Mouse (Mus musculus) midbrain, postnatal 0 days (tissue): ENCODE results near the gene Prex1. TPM values are rescaled to one million over a fixed set of nuclear protein-coding genes. Genes with fewer than 3 reads are reported as not detected.
A peak's percentile ranks its signal among the peaks of the same experiment; 100 is the strongest.

ENCODE experiments used
- ATAC-seq: fragments of 200-750 bp; cut with Nextera tagmentation; 2 replicates; pipeline ENCODE4 v1.8.0; 2017; ENCODE audit warnings: moderate number of reproducible peaks, mild to moderate bottlenecking, moderate TSS enrichment, moderate library complexity; ENCODE audit not compliant: low FRiP score
- DNase-seq: peaks from one replicate; pipeline ENCODE4 v3.0.0-alpha.2; 2015; ENCODE audit warnings: low spot score
- H3K27ac ChIP-seq: fragments of 300-500 bp; sonication (generic); 2 replicates; pipeline ENCODE4 v1.5.1; 2014; ENCODE audit warnings: low read depth, mild to moderate bottlenecking, low read length, mixed read lengths
- H3K27me3 ChIP-seq: fragments of 300-500 bp; sonication (generic); 2 replicates; pipeline ENCODE4 v1.6.1; 2014; ENCODE audit warnings: low read length, control low read depth, mixed read lengths; ENCODE audit not compliant: insufficient read depth
- H3K36me3 ChIP-seq: fragments of 300-500 bp; sonication (generic); 2 replicates; pipeline ENCODE4 v1.6.1; 2014; ENCODE audit warnings: low read length, control low read depth, mixed read lengths; ENCODE audit not compliant: insufficient read depth
- H3K4me1 ChIP-seq: fragments of 300-500 bp; sonication (generic); 2 replicates; pipeline ENCODE4 v1.6.1; 2014; ENCODE audit warnings: mild to moderate bottlenecking, control low read depth, antibody characterized with exemption, low read length, mixed read lengths; ENCODE audit not compliant: insufficient read depth
- H3K4me2 ChIP-seq: fragments of 300-500 bp; sonication (generic); 2 replicates; pipeline ENCODE4 v1.6.1; 2014; ENCODE audit warnings: low read depth, mild to moderate bottlenecking, low read length, mixed read lengths; ENCODE audit not compliant: poor library complexity, severe bottlenecking
- H3K4me3 ChIP-seq: fragments of 300-500 bp; sonication (generic); 2 replicates; pipeline ENCODE4 v1.5.1; 2014; ENCODE audit warnings: low read depth, mild to moderate bottlenecking, low read length, moderate library complexity
- H3K9ac ChIP-seq: fragments of 300-500 bp; sonication (generic); replicated peaks from 2 replicates; pipeline ENCODE4 v1.6.1; 2014; ENCODE audit warnings: mild to moderate bottlenecking, low read length, moderate library complexity, mixed read lengths; ENCODE audit not compliant: poor library complexity, severe bottlenecking
- H3K9me3 ChIP-seq: fragments of 300-500 bp; sonication (generic); 2 replicates; pipeline ENCODE4 v1.6.1; 2016; ENCODE audit warnings: low read length, control low read depth
- CTCF ChIP-seq: IDR thresholded peaks from 2 replicates; pipeline ENCODE4 v1.5.1; 2016; ENCODE audit warnings: antibody characterized with exemption, mild to moderate bottlenecking
- WGBS: fragments of 180-500 bp; shearing (Covaris S2); extraction: QIAGEN DNeasy Blood & Tissue Kit; methylation state at CpG from one replicate; pipeline ENCODE4 v1.1.7; 2014; 5-methylcytosine and 5-hydroxymethylcytosine counted together
- polyA plus RNA-seq: library from polyadenylated mRNA; unstranded; fragments of >200 nt; fragmentation: Nextera tagmentation; extraction: Ambion mirVana; gene quantifications from 2 replicates; pipeline ENCODE4 v1.2.1, GENCODE M21; 2015
- total RNA-seq: library from RNA; depleted of rRNA; stranded (reverse); fragments of >200 nt; gene quantifications from 2 replicates; pipeline ENCODE4 v1.2.3, GENCODE M21; 2014

Prex1 gene
- total and polyA plus RNA-seq, 2 experiments from 2014 or later: 17.4 to 53.8 TPM

DNA sequence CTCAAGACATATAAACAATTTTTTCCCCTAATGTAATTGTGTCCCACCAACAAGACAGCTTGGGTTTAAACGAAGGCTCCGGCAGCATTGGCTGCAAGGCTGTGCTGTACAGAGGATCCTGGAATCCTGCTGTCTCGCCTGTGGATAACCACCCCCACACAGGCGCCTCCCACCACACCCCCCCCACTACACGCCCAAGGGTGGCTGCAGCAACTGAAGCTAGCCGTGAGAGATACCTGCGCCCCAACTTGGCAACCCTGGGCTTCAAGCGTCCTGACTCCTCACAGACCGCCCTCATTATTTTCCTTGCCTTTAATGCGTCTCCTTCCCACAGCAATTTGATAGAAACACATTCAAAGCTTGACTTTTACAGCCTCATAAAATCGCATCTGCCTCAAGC lies 178.1 kb downstream of the Prex1 start:
- H3K36me3 ChIP-seq: no peaks in the 10 kb centered on the region
- ATAC-seq: no peak
- no peak overlapping the region for H3K4me2 ChIP-seq
- 87% methylated on average over 11 of the region's 11 CpGs for WGBS
- H3K27me3 ChIP-seq: no peaks in the 10 kb centered on the region
- H3K9me3 ChIP-seq: no peaks in the 10 kb centered on the region
- no peak for DNase-seq
- no peaks in the 10 kb centered on the region for H3K4me1 ChIP-seq
- no peak overlapping the region for H3K4me3 ChIP-seq
- TF ChIP-seq CTCF: no peak
- no peak overlapping the region for H3K27ac ChIP-seq
- H3K9ac ChIP-seq: no peak overlapping the region

DNA sequence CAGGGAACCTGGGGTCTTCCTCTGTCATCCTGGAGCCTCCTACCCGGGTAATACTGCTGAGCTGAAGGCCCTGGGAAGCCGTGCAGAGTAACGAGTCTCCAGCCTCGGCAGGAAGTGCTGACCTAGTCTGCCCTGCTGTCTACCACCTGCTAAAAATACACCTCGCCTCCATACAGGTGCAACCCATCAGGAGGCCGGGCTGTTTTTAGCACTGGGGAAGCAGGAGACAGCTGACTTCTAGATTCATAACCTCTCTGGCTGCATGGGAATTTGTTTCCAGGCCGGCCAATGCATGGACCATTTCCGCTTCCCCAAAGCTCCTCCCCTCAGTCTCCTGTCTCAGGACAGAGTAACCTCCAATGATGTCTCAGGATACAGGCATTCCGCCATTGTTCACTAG lies 187.4 kb downstream of the Prex1 start:
- Histone ChIP-seq H3K27ac (no peak overlapping the region), H3K9ac (no peak overlapping the region), H3K4me1 (peaks cover 6% of the 10 kb centered on the region; the same call in 1 of the 2 replicates), H3K9me3 (no peaks in the 10 kb centered on the region), H3K4me3 (no peak overlapping the region), H3K4me2 (no peak overlapping the region), H3K27me3 (no peaks in the 10 kb centered on the region), H3K36me3 (no peaks in the 10 kb centered on the region)
- DNase-seq: no peak
- no peak for TF ChIP-seq CTCF
- WGBS: 85% methylated on average over 9 of the region's 9 CpGs
- ATAC-seq: no peak

DNA sequence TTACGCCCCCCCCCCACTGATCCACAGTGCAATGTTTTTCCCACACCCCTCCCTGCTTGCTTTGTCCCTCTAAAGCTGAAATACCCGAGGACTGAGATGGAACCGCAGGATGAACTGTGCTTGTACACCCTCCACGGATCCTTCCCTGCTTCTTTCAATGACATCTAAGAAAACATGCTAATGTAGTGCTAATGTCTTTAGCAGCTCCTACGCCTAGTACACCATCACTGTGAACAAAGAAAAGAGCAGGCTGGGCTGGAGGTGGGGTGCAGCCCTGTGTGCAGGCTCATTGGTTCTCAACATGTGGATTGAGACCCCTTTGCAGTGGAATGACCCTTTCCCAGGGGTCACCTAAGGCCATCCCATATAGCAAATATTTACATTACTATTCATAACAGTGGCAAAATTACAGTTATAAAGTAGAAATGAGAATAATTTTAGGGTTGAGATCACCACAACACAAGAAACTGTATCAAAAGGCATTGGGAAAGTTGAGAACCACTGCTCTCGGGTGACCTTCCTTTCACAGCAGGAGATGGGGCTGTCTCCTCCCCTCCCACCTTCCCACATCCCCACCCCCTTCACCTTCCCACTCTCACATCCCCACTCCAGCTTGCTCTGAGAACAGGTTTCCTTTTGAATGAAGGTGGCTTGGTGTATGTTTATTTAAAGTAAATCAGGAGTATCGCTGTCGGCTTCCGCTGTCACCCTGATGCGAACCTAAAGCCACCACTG lies 190.3 kb downstream of the Prex1 start:
- ATAC-seq: no peak
- H3K9ac ChIP-seq: no peak overlapping the region
- H3K9me3 ChIP-seq: no peaks in the 10 kb centered on the region
- no peak for DNase-seq
- no peak overlapping the region for H3K4me2 ChIP-seq
- H3K4me3 ChIP-seq: no peak overlapping the region
- H3K27me3 ChIP-seq: no peaks in the 10 kb centered on the region
- no peak for TF ChIP-seq CTCF
- WGBS: 71% methylated on average over 10 of the region's 10 CpGs
- H3K27ac ChIP-seq: peak overlapping the region; percentile 59
- no peaks in the 10 kb centered on the region for H3K36me3 ChIP-seq
- H3K4me1 ChIP-seq: peaks cover 6% of the 10 kb centered on the region; the same call in 1 of the 2 replicates

DNA sequence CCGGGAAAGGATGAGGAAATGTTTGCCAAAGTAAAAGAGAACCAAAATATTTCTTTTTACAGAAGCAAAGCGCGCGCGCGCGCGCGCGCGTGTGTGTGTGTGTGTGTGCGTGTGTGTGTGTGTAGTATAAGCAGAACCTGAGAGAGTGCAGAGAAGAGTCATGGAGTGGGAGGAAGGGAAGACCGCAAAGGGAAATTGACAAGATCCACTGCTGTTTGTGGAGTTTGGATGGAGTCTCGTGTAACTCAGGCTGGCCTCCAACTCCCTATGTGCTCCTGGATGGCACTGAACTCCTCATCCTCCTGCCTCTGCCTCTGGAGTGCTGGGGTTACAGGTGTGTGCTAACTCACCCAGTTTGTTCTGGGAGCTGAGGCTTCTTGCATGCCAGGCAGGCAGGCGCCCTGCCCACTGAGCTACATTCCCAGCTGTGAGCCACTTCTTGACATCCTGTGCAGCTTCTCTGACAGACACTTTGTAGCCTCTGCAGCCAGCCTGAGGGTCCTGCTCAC lies 191.0 kb downstream of the Prex1 start:
- Histone ChIP-seq H3K27me3 (no peaks in the 10 kb centered on the region), H3K9me3 (no peaks in the 10 kb centered on the region), H3K27ac (peak overlapping the region; percentile 63), H3K4me1 (peaks cover 6% of the 10 kb centered on the region; the same call in 1 of the 2 replicates), H3K4me3 (no peak overlapping the region), H3K4me2 (no peak overlapping the region), H3K36me3 (no peaks in the 10 kb centered on the region), H3K9ac (no peak overlapping the region)
- ATAC-seq (no peak), DNase-seq (peak; percentile 38)
- WGBS: 72% methylated on average over 15 of the region's 15 CpGs
- TF ChIP-seq CTCF: no peak

DNA sequence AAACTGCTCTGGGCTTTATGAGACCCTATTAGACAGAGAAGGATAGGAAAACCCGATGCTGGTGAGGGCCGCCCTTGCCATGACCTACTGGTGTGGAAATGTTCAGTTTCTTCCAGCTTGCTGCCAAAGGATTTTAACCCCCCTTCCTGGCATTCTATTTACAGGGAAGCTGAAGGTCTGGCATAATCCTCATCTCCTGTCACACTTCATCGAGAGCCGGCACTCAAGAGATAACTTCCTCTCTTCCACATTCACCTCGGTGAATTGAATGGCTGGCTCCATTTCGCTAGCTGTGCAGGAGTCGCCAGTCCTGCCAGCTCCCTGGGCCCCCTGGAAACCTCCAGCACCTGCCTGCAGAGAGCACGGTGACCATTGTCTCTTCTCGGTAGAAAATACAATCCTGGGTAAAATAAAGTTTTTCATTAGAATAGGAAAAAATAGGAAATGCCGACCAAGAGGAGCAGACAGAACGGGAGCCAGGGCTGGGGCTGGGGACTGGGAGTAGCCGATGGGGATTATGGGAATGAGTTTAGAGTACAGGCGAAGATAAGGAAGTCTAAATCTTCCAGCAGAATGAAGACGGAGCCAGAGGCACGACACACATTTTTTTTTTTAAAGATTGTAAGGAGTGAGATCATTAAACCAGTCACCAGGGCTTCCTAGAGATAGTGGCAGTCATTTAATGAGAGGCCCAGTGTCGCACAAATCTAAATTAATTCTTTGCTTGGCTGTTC lies 191.6 kb downstream of the Prex1 start:
- no peak overlapping the region for H3K9ac ChIP-seq
- H3K36me3 ChIP-seq: no peaks in the 10 kb centered on the region

DNA sequence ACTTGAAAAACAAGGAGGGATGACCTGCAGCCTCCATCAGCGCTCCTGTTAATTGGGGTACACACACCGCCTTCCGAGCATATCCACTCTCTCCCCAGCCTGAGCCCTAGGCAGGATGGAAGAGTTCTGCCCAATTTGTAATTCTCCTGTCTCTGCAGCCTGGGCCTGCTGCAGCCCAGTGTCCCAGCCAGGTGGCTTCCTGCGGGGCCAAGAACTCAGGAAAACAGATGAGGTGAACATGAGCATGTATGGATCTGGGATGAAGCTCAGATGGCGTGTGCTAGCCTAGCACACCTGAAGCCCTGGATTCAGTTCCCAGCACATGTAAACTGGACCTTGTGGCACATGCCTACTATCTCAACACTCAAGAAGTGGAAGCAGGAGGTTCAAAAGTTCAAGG lies 192.2 kb downstream of the Prex1 start:
- DNase-seq: no peak
- Histone ChIP-seq H3K27me3 (no peaks in the 10 kb centered on the region), H3K4me1 (peaks cover 10% of the 10 kb centered on the region; the same call in 1 of the 2 replicates), H3K36me3 (no peaks in the 10 kb centered on the region), H3K9ac (no peak overlapping the region), H3K27ac (peak overlapping the region; percentile 63; the same call in 1 of the 2 replicates), H3K4me3 (no peak overlapping the region), H3K9me3 (no peaks in the 10 kb centered on the region), H3K4me2 (no peak overlapping the region)
- no peak for TF ChIP-seq CTCF
- ATAC-seq: no peak
- 94% methylated on average over 5 of the region's 5 CpGs for whole genome bisulfite sequencing

More for the DNA sequence above, 191.6 kb downstream of the Prex1 start:
- Histone ChIP-seq H3K4me3 (no peak overlapping the region), H3K4me2 (peak overlapping the region; percentile 3; the same call in 1 of the 2 replicates), H3K27me3 (no peaks in the 10 kb centered on the region), H3K9me3 (no peaks in the 10 kb centered on the region), H3K27ac (peak overlapping the region; percentile 63), H3K4me1 (peaks cover 9% of the 10 kb centered on the region; the same call in 1 of the 2 replicates)
- no peak for ATAC-seq
- DNase-seq: no peak
- TF ChIP-seq CTCF: no peak
- WGBS: 23% methylated on average over 16 of the region's 16 CpGs
